In the genomic region with DNA sequence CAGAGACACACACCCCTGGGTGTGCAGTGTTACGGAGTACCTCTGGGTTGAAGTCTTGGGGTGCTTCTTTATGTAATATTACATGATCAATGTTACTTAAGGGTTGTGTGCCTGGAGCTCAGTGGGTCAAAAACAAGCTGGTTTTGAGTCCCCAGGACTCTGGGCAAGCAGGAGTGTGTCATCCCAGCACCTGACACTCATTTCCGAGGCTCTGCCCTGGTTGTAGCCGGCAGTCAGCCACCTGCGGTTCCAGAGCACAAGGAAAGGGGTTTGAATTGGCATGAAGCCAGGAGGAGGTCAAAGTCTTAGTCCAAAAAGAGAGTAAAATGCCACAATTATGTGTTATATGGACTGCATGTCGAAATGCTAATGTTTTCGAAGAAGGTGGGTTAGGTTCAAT, we compare ENCODE assay signal across 15 mouse cellular contexts.
A peak's percentile ranks its signal among the peaks of the same experiment; 100 is the strongest.
DNase-seq lines count a peak whose midpoint lies in the region; ATAC-seq and TF ChIP-seq lines count a peak whose summit lies in the region.
"Had no signal": no experiment of that assay in that cellular context is flagged by ENCODE, and none has a peak within 500 bp of the region (broad histone marks: within the 10 kb centered on the region; RNA-seq: fewer than 3 reads in every experiment).

No protein-coding gene starts in this region.

- 77% methylated on average over 6 of the region's 6 CpGs for WGBS in hindbrain, embryonic 14.5 days
- 54% methylated on average over 6 of the region's 6 CpGs for WGBS in limb, embryonic 13.5 days

- H3K27ac ChIP-seq in ES-E14 (ENCODE audit: insufficient read depth, low read depth, low read length, poor library complexity, severe bottlenecking) = peak overlapping the region; percentile 62; the same call in 1 of the 2 replicates
- peak overlapping the region; percentile 66 for H3K27ac ChIP-seq in hindbrain, embryonic 14.5 days
- H3K27ac ChIP-seq in limb, embryonic 13.5 days = peak overlapping the region; percentile 7; the same call in 1 of the 2 replicates
- H3K27ac ChIP-seq: lung, embryonic 15.5 days had no signal

- no peak overlapping the region for H3K4me2 ChIP-seq in hindbrain, embryonic 14.5 days (replicated peaks)
- no peak overlapping the region for H3K4me2 ChIP-seq in limb, embryonic 13.5 days (replicated peaks)
- H3K4me2 ChIP-seq: liver, embryonic 11.5 days; lung, embryonic 15.5 days had no signal

- in situ Hi-C loops in ES-E14 (cut with MboI; ENCODE audit: low sequenced_read_pairs in 2 of 2, unreplicated experiment in 2 of 2) = no loop called here

- no peak for DNase-seq in ES-E14 (ENCODE audit: low read depth, low spot score)
- DNase-seq in hindbrain, embryonic 14.5 days (ENCODE audit: low spot score) = no peak
- no peak for DNase-seq in ovary, postnatal 14 days (ENCODE audit: low spot score)
- no peak for DNase-seq in left cerebral cortex, postnatal 25 days (ENCODE audit: low spot score in 2 of 2)
- DNase-seq: heart, adult 18-20 months; kidney, adult 8-10 months; right cerebral cortex, postnatal 4 days had no signal

- H3K27me3 ChIP-seq in E14TG2a.4 (ENCODE audit: insufficient read depth, low read length) = no peaks in the 10 kb centered on the region
- no peaks in the 10 kb centered on the region for H3K27me3 ChIP-seq in hindbrain, embryonic 14.5 days (ENCODE audit: control insufficient read depth, insufficient read depth, low read length)
- no peaks in the 10 kb centered on the region for H3K27me3 ChIP-seq in limb, embryonic 13.5 days
- H3K27me3 ChIP-seq: lung, embryonic 15.5 days had no signal

- TF ChIP-seq CTCF in E14TG2a.4 (conservative IDR thresholded peaks at IDR 0.05; ENCODE audit: low read length) = no peak

- ATAC-seq in hindbrain, embryonic 14.5 days (ENCODE audit: low FRiP score) = no peak
- no peak; the same call in 1 of the 2 replicates for ATAC-seq in limb, embryonic 13.5 days (ENCODE audit: low FRiP score, low read depth)
- ATAC-seq in monocyte, adult 5-6 weeks (replicated peaks; ENCODE audit: insufficient number of reproducible peaks, low FRiP score, low TSS enrichment, poor library complexity, severe bottlenecking) = no peak
- ATAC-seq: CD4-positive, CD25-positive, alpha-beta regulatory T cell, adult 4 months had no signal

- intact Hi-C loops in left cerebral cortex, postnatal 25 days (cut with DNase I) = no loop called here

- no peaks in the 10 kb centered on the region for H3K36me3 ChIP-seq in E14TG2a.4 (ENCODE audit: insufficient read depth, low read length)
- no peaks in the 10 kb centered on the region; the same call in 1 of the 2 replicates for H3K36me3 ChIP-seq in ES-E14 (ENCODE audit: control insufficient read depth, insufficient read depth, low read length, poor library complexity, severe bottlenecking)
- no peaks in the 10 kb centered on the region for H3K36me3 ChIP-seq in hindbrain, embryonic 14.5 days (replicated peaks; ENCODE audit: control insufficient read depth, insufficient read depth)
- H3K36me3 ChIP-seq in limb, embryonic 13.5 days = peaks cover 12% of the 10 kb centered on the region
- H3K36me3 ChIP-seq: lung, embryonic 15.5 days had no signal

- H3K9me3 ChIP-seq in E14TG2a.4 (ENCODE audit: low read length) = no peaks in the 10 kb centered on the region
- H3K9me3 ChIP-seq in ES-E14 (ENCODE audit: control insufficient read depth, insufficient read depth, low read depth, low read length) = no peaks in the 10 kb centered on the region
- H3K9me3 ChIP-seq in hindbrain, embryonic 14.5 days (ENCODE audit: control insufficient read depth, low read length) = no peaks in the 10 kb centered on the region
- no peaks in the 10 kb centered on the region for H3K9me3 ChIP-seq in limb, embryonic 13.5 days
- H3K9me3 ChIP-seq: lung, embryonic 15.5 days; megakaryocyte, embryonic 14.5 days had no signal

- H3K9ac ChIP-seq in ES-E14 (ENCODE audit: insufficient read depth, low read depth, low read length, poor library complexity, severe bottlenecking) = no peak overlapping the region
- no peak overlapping the region for H3K9ac ChIP-seq in hindbrain, embryonic 14.5 days
- no peak overlapping the region for H3K9ac ChIP-seq in limb, embryonic 13.5 days
- H3K9ac ChIP-seq: lung, embryonic 15.5 days had no signal

- H3K4me3 ChIP-seq in E14TG2a.4 (replicated peaks; ENCODE audit: low read length) (0 out of 2 replicates have a peak overlapping the region, but pooled peaks have one; percentile 17), ES-E14 (ENCODE audit: insufficient read depth in 1 of 2, low read depth in 1 of 2, low read length in 2 of 2, poor library complexity in 1 of 2, severe bottlenecking in 1 of 2) (no peak overlapping the region)
- no peak overlapping the region for H3K4me3 ChIP-seq in hindbrain, embryonic 14.5 days (replicated peaks; ENCODE audit: low read length)
- no peak overlapping the region for H3K4me3 ChIP-seq in limb, embryonic 13.5 days
- H3K4me3 ChIP-seq: erythroblast, embryonic 14.5 days; lung, embryonic 15.5 days; megakaryocyte, embryonic 14.5 days had no signal

- peaks cover 48% of the 10 kb centered on the region for H3K4me1 ChIP-seq in E14TG2a.4 (replicated peaks; ENCODE audit: low read depth, low read length)
- peaks cover 0 to 10% of the 10 kb centered on the region in 2 experiments; a peak in 1 of 4 replicates for H3K4me1 ChIP-seq in ES-E14 (ENCODE audit: control insufficient read depth in 2 of 2, insufficient read depth in 2 of 2, low read length in 2 of 2, poor library complexity in 1 of 2)
- H3K4me1 ChIP-seq in hindbrain, embryonic 14.5 days (replicated peaks; ENCODE audit: control insufficient read depth, insufficient read depth, low read length) = peaks cover 9% of the 10 kb centered on the region; the same call in 1 of the 2 replicates
- peaks cover 18% of the 10 kb centered on the region for H3K4me1 ChIP-seq in limb, embryonic 13.5 days
- H3K4me1 ChIP-seq: megakaryocyte, embryonic 14.5 days had no signal

TF ChIP-seq in ES-E14, 5 proteins besides CTCF, POLR2A, EP300 and RAD21:
- TF ChIP-seq CHD2 (IDR thresholded peaks at IDR 0.05; ENCODE audit: low read depth, low read length) = no peak
TF ChIP-seq in ES-E14: peak in this region for 0.

Comparison
In these comparisons a context has a peak if more than half of its experiments do, and no peak if none do; other contexts are left out.
1. H3K27ac ChIP-seq: peak in every context shown above with its lines; median percentile 66 in hindbrain, embryonic 14.5 days; 62 in ES-E14; 7 in limb, embryonic 13.5 days.